Mouse (Mus musculus) forebrain, postnatal 0 days (tissue): Measurements from ENCODE around the gene Fibcd1. TPM values are rescaled to one million over a fixed set of nuclear protein-coding genes. Genes with fewer than 3 reads are reported as not detected.
A peak's percentile ranks its signal among the peaks of the same experiment; 100 is the strongest.

Experiments
- ATAC-seq: fragments of 200-750 bp; cut with Nextera tagmentation; 2 replicates; pipeline ENCODE4 v1.8.0; 2017; ENCODE audit warnings: mild to moderate bottlenecking, moderate library complexity
- DNase-seq: peaks from one replicate; pipeline ENCODE4 v3.0.0-alpha.2; 2015
- H3K27ac ChIP-seq: fragments of 300-500 bp; sonication (generic); 2 replicates; pipeline ENCODE4 v1.5.1; 2014; ENCODE audit warnings: low read depth, mild to moderate bottlenecking, antibody characterized with exemption, low read length, moderate library complexity, mixed read lengths
- H3K27me3 ChIP-seq: fragments of 300-500 bp; sonication (generic); 2 replicates; pipeline ENCODE4 v1.6.1; 2014; ENCODE audit warnings: mild to moderate bottlenecking, low read length, mixed read lengths; ENCODE audit not compliant: insufficient read depth
- H3K36me3 ChIP-seq: fragments of 300-500 bp; sonication (generic); 2 replicates; pipeline ENCODE4 v1.6.1; 2014; ENCODE audit warnings: mild to moderate bottlenecking, moderate library complexity; ENCODE audit not compliant: insufficient read depth
- H3K4me1 ChIP-seq: fragments of 300-500 bp; sonication (generic); 2 replicates; pipeline ENCODE4 v1.6.1; 2014; ENCODE audit warnings: antibody characterized with exemption; ENCODE audit not compliant: insufficient read depth
- H3K4me2 ChIP-seq: fragments of 300-500 bp; sonication (generic); 2 replicates; pipeline ENCODE4 v1.6.1; 2014; ENCODE audit warnings: low read depth, mild to moderate bottlenecking, moderate library complexity
- H3K4me3 ChIP-seq: fragments of 300-500 bp; sonication (generic); 2 replicates; pipeline ENCODE4 v1.5.1; 2014; ENCODE audit warnings: low read depth, low read length, mixed read lengths
- H3K9ac ChIP-seq: fragments of 300-500 bp; sonication (generic); 2 replicates; pipeline ENCODE4 v1.6.1; 2014; ENCODE audit warnings: mild to moderate bottlenecking
- H3K9me3 ChIP-seq: fragments of 300-500 bp; sonication (generic); 2 replicates; pipeline ENCODE4 v1.6.1; 2016; ENCODE audit warnings: low read length
- CTCF ChIP-seq: sonication (generic); IDR thresholded peaks from 2 replicates; pipeline ENCODE4 v1.5.1; 2016; ENCODE audit warnings: antibody characterized with exemption, control low read depth, low read depth
- WGBS: fragments of 180-500 bp; shearing (Covaris S2); extraction: QIAGEN DNeasy Blood & Tissue Kit; methylation state at CpG from one replicate; pipeline ENCODE4 v1.1.7; 2014; 5-methylcytosine and 5-hydroxymethylcytosine counted together
- polyA plus RNA-seq: library from polyadenylated mRNA; unstranded; fragments of >200 nt; fragmentation: Nextera tagmentation; extraction: Ambion mirVana; gene quantifications from 2 replicates; pipeline ENCODE4 v1.2.1, GENCODE M21; 2015
- total RNA-seq: library from RNA; depleted of rRNA; stranded (reverse); fragments of >200 nt; gene quantifications from 2 replicates; pipeline ENCODE4 v1.2.3, GENCODE M21; 2014

Fibcd1 gene
- total and polyA plus RNA-seq, 2 experiments from 2014 or later = 8.5 to 12.7 TPM

DNA sequence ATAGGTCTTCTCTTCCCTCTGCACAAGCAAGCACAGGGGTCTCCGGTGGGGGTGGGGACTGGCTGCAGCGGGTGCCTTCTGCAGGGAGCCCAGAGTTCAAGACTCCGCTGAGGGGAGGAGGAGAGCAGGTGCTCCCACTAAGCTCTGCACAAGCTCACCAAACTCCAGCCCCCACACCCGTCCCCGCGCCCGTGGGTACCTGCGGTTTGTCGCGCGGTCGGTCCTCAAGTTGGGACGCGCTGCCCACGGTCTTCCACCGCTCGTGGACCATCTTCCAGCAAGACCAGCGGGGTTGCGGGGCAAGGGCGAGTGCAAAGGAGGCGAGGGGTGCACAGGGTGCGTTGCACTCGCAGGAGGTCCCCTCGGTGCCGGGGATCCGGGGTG lies 301 bp downstream of the Fibcd1 start:
- DNase-seq (no peak), ATAC-seq (0 out of 2 replicates have a peak, but pooled peaks have one; percentile 10)
- WGBS = 1% methylated on average over 26 of the region's 26 CpGs
- H3K9ac ChIP-seq = peak overlapping the region; percentile 48
- no peaks in the 10 kb centered on the region for H3K36me3 ChIP-seq
- 0 out of 2 replicates have a peak, but pooled peaks cover 7% of the 10 kb centered on the region for H3K4me1 ChIP-seq
- H3K4me2 ChIP-seq = peak overlapping the region; percentile 89
- H3K27ac ChIP-seq = no peak overlapping the region
- H3K9me3 ChIP-seq = no peaks in the 10 kb centered on the region
- H3K4me3 ChIP-seq = peak overlapping the region; percentile 58
- peaks cover 20% of the 10 kb centered on the region for H3K27me3 ChIP-seq
- TF ChIP-seq CTCF = no peak

DNA sequence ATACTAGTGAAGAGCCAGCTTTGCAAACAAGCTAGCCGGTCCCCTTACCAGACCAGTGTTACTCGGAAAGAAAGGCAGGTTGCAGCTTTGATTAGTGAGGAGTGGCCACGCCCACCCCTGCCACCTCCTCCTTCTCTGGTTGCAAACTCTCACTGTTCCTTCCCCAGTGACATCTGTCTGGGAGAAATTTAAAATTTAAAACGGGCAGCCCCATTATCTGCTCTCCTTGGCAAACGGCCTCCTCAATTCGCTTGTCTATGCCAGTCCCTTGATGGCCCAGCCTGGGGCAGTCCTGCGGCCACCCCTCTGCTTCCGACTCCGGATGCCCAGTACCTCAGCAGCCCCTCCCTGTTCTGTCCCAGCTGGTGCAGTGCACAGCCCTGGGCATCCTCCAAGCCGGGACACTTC lies 1.1 kb downstream of the Fibcd1 start:
- peaks cover 20% of the 10 kb centered on the region for H3K27me3 ChIP-seq
- 0 out of 2 replicates have a peak overlapping the region, but pooled peaks have one; percentile 58 for H3K4me3 ChIP-seq
- no peak overlapping the region for H3K27ac ChIP-seq
- DNase-seq (no peak), ATAC-seq (peak; percentile 58)
- 2% methylated on average over 10 of the region's 10 CpGs for WGBS
- no peak for TF ChIP-seq CTCF
- H3K9me3 ChIP-seq = no peaks in the 10 kb centered on the region
- H3K4me1 ChIP-seq = 0 out of 2 replicates have a peak, but pooled peaks cover 7% of the 10 kb centered on the region
- H3K4me2 ChIP-seq = peak overlapping the region; percentile 89
- no peaks in the 10 kb centered on the region for H3K36me3 ChIP-seq
- no peak overlapping the region for H3K9ac ChIP-seq

DNA sequence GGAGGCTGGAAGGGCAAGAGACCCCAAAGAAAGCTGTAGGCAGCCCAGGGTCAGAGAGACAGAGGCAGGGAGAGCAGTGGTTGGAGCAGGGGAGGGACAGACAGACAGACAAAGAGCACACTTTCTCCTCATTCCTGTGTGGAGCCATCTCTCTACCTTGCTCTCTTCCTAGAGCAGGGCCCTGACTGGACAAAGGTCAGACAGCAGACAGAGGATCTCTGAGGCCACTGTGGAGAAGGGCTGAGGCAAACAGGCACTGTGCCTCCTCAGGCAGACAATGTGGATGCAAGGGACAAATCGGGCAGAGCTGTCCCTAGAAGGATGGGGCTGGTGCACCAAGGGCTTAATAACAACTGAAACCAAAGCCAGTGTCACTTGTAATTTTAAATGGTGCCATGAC lies 6.9 kb downstream of the Fibcd1 start:
- Histone ChIP-seq H3K27me3 (no peaks in the 10 kb centered on the region; the same call in 1 of the 2 replicates), H3K27ac (no peak overlapping the region), H3K9ac (no peak overlapping the region), H3K9me3 (no peaks in the 10 kb centered on the region), H3K4me1 (no peaks in the 10 kb centered on the region), H3K4me3 (no peak overlapping the region), H3K36me3 (no peaks in the 10 kb centered on the region), H3K4me2 (no peak overlapping the region)
- WGBS = 40% methylated on average over 1 of the region's 1 CpGs
- ATAC-seq = no peak
- no peak for DNase-seq
- TF ChIP-seq CTCF = no peak

DNA sequence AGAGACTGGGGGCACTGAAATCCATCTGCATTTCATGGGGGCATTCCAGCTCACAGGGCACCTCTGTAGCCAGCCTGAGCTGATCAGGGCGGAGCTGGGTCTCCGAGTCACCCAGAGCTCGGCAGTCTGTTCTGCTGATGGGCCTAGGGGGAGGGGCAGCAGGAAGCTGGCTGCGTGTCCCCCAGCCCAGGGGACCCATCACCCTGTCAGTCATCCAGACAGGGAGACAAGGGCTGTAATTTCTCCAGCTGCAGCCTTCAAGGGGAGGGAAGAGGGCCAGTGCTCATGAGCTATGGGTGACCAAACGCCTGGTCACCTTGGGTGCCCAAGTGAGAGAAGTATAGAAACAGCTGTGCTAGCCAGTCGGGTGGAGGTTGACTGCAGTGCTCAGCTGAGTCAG lies 8.8 kb downstream of the Fibcd1 start:
- H3K4me3 ChIP-seq = no peak overlapping the region

DNA sequence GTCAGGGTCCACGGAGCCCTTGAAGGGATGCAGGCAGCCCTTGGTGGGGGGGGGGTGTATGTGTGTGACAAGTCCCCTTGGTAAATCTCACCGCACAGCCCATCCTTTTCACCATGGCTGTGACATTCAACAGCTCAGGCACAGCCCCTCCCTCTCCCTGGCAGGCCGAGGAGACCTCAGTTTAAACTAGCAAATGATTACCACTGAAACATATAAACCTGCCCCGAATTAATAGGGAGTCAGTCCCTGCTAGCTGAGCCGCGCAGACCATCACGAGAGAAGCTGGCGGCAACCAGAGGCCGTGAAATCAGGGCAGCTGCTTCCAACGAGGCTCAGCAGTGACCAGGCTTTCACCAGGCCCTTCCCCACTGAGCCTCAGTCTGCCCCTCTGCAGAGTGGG lies 9.7 kb downstream of the Fibcd1 start:
- TF ChIP-seq CTCF = no peak
- Histone ChIP-seq H3K27me3 (no peaks in the 10 kb centered on the region; the same call in 1 of the 2 replicates), H3K9me3 (no peaks in the 10 kb centered on the region), H3K4me2 (no peak overlapping the region), H3K4me1 (no peaks in the 10 kb centered on the region), H3K27ac (no peak overlapping the region), H3K9ac (no peak overlapping the region), H3K36me3 (no peaks in the 10 kb centered on the region), H3K4me3 (no peak overlapping the region)
- ATAC-seq = no peak
- DNase-seq = no peak
- 69% methylated on average over 10 of the region's 10 CpGs for WGBS

More for the DNA sequence above, 8.8 kb downstream of the Fibcd1 start:
- no peak overlapping the region for H3K4me2 ChIP-seq
- H3K36me3 ChIP-seq = no peaks in the 10 kb centered on the region
- H3K4me1 ChIP-seq = no peaks in the 10 kb centered on the region
- H3K27me3 ChIP-seq = no peaks in the 10 kb centered on the region; the same call in 1 of the 2 replicates
- H3K27ac ChIP-seq = no peak overlapping the region
- TF ChIP-seq CTCF = no peak
- DNase-seq = no peak
- no peak overlapping the region for H3K9ac ChIP-seq
- ATAC-seq = no peak
- H3K9me3 ChIP-seq = no peaks in the 10 kb centered on the region
- WGBS = 41% methylated on average over 6 of the region's 6 CpGs

DNA sequence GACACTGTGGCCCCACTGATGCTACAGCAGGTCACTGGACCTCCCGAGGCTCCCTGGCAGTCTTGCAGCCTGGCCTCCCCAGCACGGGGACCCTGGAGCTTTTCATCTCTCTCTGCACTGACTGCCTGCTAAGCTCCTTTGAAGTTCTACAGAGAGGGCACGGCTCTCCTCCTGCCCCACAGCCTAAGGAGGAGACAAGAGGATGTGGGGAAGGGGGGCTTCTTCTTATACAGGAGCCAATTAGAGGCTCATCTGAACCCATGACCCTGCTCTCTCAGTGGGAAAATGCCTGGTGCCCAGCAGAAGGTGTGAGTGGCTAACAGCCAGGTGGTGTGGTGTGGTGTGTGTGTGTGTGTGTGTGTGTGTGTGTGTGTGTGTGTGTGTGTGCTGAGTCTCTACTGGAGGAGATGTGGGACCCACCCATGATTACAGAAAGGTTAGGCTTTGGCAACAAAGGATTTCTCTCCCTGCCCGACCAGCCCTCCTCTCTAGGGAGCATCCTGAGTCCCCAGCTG lies 17.4 kb downstream of the Fibcd1 start:
- peaks cover 10% of the 10 kb centered on the region; the same call in 1 of the 2 replicates for H3K4me1 ChIP-seq
- DNase-seq (no peak), ATAC-seq (no peak)
- H3K27me3 ChIP-seq = no peaks in the 10 kb centered on the region
- TF ChIP-seq CTCF = no peak
- H3K9me3 ChIP-seq = no peaks in the 10 kb centered on the region
- WGBS = 7% methylated on average over 4 of the region's 4 CpGs
- no peak overlapping the region for H3K27ac ChIP-seq
- H3K4me3 ChIP-seq = no peak overlapping the region
- H3K36me3 ChIP-seq = no peaks in the 10 kb centered on the region
- 0 out of 2 replicates have a peak overlapping the region, but pooled peaks have one; percentile 13 for H3K4me2 ChIP-seq
- H3K9ac ChIP-seq = no peak overlapping the region

DNA sequence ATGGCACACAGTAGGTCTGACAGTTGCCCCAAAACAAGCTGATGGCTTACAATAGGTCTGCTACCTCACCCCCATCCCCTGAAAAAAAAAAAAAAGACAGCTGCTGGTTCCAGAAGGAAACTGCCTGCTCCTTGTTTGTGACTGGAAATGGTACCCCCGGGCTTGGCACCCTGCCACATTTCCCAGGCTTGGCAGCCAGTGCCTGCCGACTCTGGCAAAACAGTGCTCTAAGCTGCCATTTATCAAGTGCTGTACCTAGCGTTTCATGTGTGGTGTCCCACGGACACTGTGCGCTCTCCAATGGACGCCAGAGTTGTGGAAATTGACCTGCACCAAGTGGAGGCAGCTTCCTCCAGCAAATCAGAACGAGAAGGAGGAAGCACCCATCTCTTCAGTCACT lies 17.9 kb downstream of the Fibcd1 start:
- H3K4me1 ChIP-seq = peaks cover 15% of the 10 kb centered on the region
- ATAC-seq (peak; percentile 65), DNase-seq (peak; percentile 91)
- no peaks in the 10 kb centered on the region for H3K36me3 ChIP-seq
- H3K9me3 ChIP-seq = no peaks in the 10 kb centered on the region
- no peak overlapping the region for H3K27ac ChIP-seq
- no peak overlapping the region for H3K4me3 ChIP-seq
- H3K4me2 ChIP-seq = 0 out of 2 replicates have a peak overlapping the region, but pooled peaks have one; percentile 13
- 9% methylated on average over 7 of the region's 7 CpGs for WGBS
- TF ChIP-seq CTCF = no peak
- H3K9ac ChIP-seq = no peak overlapping the region
- no peaks in the 10 kb centered on the region for H3K27me3 ChIP-seq
